Mouse (Mus musculus): ENCODE results near the gene Mgst2.

Gene Mgst2

DNA sequence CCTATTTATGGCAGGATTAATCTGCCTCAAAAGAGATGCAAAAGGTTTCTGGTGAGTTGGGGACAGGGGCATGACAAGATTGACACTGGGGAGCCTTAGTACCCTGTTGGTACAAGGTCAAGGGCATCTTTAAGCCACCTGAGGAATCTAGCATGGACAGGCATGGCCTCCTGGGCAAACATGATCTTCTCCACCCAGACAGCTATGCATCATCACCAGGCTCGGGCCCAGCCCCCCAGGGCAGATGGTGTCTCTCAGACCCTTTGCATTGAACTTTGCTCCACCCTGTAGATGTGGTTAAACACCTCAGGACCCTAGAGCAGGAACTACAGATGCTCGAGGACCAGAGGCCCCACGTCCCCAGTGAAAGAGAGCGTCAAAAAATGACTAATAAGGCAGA is at the start of gene Mgst2:
Gene Mgst2, plus strand, starts transcription at position 301 of the 400 bp plus-strand sequence.
- DNase-seq (ENCODE audit: low spot score in 2 of 2), result no peak

DNA sequence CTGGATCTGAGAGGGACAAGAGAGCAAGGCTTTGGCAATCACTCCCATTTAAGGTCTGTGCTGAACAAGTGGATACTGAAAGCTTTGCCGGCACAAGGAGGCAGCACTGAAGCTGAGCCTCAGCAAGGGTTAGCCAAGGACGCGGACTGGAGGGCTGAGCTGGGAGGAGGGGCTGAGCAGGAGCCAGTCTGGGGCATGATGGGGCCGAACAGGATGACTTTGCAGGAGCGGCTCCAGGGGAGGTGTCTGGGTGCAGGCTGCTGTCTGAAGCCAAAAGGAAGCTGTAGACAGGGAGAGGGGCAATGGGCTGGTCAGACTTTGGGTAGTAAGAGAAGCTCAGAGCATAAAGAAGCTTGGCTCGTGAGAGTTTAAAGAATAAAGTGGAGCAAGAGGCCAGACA is 48.2 kb upstream of the Mgst2 start:
- peak; percentile 23 to 37 for DNase-seq (ENCODE audit: low spot score in 2 of 2)

DNA sequence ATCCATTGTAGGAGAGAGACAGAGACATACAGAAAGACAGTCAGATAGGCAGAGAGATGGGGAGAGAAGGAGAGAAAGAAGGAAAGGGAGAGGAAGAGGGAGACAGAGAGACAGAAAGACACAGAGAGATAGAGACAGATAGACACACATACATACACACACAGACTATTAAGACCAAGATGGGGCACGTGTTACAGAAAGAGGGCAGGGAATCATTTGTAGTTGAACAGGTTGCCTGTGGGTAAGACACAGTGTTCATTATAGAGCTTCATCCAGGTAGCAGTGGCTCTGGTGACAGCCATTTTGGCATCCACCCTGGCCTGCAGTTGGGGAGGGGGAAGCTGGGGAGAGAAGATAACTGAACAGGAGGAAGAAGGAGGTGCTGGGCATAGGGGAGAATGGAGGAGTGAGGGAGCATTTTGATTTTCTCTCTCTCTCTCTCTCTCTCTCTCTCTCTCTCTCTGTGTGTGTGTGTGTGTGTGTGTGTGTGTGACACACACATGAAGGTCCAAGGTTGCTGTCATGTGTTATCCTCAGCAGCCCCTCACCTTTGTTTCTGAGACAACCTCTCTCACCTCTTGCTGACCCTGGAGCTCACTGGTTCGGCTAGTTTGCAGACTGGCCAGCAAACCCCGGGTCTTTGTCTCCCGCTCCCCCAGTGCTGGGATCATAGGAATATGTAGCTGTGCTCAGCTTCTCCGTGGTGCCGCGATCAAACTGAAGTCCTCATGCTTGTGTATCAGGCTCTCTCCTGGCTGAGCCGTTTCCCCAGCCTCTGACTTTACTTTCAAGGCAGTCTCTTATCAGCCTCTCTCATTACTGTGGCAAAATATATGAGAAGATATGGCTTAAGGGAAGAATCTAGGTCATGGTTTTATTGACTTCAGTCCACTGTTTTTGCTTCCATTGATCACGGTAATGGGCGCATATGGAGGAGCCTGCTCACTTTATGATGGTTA is 47.5 kb upstream of the Mgst2 start:
- DNase-seq (ENCODE audit: low spot score in 2 of 2), result no peak

DNA sequence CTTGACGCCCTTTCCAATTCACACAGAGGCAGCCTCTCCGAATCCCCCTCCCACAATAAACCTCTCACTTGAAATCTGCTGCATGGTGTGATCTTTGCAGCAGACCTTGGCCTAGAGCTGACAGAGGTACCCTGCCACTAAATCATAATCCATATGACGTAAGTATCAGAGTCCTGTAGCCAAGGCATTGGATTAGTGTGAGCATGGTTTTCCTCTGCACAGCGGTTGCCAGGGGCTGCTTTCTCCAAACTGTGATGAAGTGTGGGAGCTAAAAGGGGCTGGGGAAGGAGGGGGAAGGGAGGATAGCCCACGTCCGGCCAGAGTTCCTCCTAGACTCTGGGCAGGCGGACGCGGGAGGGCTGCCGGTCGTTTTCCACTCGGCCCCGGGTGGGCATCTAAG is 45.9 kb upstream of the Mgst2 start:
- no peak for DNase-seq (ENCODE audit: low spot score in 2 of 2)

DNA sequence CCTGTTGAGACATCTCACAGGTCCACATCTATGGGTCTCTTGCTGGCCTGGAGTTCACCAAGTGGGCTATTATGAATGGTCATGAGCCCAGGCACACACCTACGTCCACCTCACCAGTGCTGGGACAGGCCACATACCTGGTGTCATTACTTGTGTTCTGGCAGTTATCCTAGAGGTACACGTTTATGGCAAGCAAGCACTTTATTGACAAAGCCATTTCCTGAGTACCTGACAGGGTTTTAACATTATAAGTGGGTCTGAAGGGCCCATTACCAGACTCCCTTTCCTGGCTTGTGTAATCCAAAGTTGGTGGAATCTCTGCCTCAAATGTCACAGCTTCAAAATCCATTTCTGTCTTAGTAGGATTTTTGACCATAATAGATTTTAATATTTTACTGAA is 36.2 kb upstream of the Mgst2 start:
- no peak for DNase-seq (ENCODE audit: low spot score in 2 of 2)

DNA sequence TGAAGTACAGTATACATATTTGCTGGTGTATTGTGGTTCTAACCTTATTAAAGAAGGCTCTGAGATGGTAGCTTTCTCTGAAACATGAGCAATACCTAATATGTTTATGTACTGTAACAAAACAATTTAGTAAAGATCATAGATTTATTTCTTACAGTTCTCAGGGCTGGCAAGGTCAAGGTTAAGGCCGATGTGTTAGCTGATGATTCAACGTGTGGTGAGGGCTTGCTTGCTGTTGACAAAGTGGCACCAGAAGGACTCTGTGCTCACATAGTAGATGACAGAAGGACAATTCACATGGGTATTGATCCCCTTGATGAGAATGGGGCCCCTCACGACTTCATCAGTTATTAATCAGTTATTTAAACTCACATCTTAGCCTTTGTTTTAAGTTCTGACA is 32.4 kb upstream of the Mgst2 start:
- no peak for DNase-seq (ENCODE audit: low spot score in 2 of 2)

DNA sequence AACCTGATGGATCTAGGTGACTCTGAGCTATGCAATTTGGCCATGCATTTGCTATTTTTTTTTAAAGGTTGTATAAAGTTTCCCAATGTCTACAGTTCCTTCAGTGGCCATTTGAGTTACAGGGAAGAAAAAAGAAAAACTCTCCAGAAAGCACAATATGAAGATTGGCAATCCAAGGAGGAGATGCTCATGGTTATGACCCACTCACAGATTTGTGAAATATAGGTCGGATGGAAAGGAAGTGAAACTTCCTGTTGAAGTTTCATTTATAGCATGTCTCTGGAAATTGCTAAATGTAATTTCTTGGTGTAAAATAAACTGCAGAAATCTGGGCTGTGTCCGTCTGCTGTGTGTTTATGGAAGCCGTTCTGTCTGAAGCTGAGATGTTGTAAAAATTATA is 31.2 kb upstream of the Mgst2 start:
- no peak for DNase-seq (ENCODE audit: low spot score in 2 of 2)

DNA sequence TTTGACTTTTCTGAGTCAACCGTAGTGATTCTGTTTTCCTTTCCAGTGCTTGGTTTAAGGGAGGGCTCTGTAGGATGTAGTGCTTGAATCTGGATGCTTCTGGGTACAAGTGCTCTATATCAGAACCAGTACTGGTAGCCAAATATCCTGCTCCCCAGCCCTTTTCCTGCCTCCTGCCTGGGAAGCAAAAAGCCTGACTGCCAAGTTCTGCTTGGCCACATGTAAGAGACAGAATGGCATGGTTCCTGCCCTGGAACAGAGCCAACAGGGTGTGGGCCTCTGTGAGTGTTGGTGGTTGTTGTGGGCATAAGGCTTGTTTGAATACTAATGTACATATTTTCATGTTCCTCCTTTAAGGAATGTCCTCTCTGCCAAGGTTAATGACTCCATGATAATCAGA is 29.4 kb upstream of the Mgst2 start:
- DNase-seq (ENCODE audit: low spot score in 2 of 2), result no peak

DNA sequence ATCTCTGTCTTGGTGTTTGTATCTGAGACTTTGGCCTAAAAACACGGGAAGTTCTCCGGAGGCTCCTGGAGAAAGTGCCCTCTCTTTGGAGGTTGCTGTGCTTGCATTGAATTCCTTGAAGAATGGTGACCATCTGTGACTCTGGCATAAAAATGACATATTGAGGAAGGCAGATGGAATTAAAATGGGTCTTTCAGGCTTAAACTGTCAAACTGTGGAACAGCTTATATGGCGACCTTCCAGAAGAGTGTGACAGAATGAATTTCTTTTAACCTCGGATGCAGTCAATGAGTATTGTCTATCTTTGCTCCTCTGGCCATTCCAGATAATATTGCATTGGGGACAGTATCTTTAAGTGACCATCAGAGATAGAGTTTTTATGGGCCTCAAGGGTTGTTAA is 28.2 kb upstream of the Mgst2 start:
- DNase-seq (ENCODE audit: low spot score in 2 of 2), result no peak

DNA sequence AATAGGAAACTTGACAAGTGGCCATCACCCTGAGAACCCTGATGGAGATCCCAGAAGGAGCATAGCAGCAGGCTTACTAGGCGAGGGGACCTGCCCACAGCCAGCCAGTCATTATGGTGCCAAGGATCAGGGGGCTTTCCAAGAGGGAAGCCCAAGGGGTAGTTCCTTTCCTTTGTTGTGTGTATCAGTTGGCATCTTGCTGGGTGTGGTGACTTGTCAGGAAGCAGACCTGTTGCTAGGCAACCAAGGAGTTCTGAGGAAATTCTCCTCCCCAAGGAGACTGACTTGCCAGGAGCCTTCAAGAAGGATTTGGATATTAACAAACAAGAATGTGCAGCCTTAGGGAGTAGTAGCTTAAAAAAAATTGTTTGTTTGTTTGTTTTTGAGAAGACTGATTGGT is 25.7 kb upstream of the Mgst2 start:
- no peak for DNase-seq (ENCODE audit: low spot score in 2 of 2)

DNA sequence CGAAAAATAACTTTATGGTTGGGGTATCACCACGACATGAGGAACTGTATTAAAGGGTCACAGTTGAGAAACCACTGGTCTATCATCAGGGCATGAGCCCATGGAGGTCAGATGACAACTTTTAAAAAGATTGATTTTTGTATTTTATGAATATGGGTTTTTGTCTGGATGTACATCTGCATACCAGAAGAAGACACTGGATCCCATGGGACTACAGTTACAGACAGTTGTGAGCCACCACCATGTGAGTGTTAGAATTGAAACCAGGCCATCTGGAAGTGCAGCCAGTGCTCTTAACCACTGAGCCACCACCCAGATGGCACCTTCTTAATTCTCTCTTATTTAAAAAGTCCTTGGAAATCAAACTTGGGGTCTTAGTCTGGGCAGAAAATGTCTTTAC is 24.2 kb upstream of the Mgst2 start:
- DNase-seq (ENCODE audit: low spot score in 2 of 2), result no peak

DNA sequence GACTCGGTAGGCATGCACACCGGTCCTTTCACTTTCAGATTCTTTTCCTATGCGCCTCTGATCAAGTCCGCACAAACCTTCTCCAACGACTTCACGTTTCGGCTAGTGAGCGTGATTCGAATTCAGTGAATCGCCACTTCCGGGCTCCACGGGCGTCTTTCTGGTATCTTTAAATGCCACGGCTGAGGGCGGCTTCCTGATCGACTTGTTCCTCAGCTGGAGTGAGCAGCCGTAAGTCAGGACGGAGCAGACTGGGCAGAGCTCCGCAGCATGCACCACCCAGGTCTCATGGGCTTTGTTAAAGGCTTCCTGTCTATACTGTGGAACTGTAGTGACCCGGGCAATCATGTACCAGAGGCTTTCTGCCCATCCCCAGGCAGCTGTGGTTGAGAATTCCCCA is 23.5 kb upstream of the Mgst2 start:
- DNase-seq (ENCODE audit: low spot score in 2 of 2), result peak; percentile 47

DNA sequence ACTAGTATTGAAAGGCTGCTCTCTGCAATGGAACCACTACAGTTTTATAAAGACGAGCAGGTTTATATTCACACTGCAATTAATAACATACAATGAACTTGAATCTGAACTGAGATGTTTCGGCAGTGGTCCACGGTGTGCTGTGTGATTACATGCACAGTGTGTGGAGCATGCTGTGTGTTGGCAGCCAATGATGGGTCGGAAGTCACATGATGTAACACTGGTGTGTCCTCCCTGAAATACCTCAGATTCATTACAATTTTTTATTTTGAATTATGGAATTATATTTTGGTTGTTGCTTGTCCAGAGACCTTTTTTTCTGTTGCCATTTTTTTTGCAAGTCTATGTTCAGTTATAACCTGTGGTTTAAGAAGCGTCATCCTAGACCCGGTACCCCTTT is 22.8 kb upstream of the Mgst2 start:
- no peak for DNase-seq (ENCODE audit: low spot score in 2 of 2)

DNA sequence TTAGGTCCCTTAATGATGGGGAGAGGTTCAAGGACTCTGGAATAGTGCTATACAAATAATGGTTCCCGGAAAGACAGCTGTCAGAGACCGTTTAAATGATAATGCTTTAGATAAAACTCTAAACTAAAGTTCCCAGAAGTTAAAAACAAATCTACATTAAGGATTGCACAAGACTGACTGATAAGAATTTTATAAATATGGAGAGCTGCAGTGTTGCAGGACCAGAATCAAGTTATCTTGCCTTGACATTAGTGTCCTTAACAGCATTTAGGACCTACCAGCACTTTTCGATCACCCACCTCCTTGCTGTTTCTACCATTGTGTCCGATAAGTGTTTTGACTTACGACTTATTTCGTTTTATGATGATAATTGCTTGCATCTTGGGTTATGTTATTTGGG is 21.9 kb upstream of the Mgst2 start:
- no peak for DNase-seq (ENCODE audit: low spot score in 2 of 2)

DNA sequence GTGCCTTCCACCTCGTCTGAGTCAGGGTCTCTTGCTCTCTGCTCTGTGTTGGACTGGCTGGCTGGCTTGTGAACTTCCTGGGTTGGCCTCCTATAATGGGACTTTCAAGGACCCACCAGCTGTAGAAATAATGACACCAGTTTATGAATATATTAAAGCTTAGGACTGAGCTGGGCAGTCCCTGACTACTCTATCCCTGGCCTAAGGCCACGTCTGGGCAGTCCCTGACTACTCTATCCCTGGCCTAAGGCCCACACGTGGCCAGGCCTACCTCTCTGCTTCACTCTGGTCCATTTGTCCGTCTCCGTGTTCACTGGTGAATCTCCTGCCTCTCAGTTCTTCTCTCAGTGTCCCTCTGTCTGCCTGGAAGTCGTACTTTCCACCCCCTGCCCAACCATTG is 14.7 kb upstream of the Mgst2 start:
- no peak for DNase-seq (ENCODE audit: low spot score in 2 of 2)

DNA sequence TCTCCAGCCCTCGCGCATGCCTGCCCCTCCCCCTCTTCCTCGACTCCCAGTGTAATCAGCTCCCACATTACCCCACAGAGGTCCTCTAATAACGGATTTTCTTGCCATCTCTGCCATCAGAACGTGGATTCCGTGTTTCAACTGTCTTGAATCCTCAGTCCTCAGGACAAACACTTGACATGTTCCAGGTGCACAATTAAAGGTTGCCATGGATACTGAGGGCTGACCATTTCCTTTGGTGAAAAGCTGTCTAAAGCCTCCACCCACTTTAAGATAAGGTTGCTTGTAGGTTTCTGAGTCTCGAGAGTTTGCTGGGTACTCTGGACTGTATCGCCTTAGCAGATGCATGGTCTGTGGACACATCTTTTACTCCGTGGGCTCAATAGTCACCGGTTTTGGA is 13.9 kb upstream of the Mgst2 start:
- no peak for DNase-seq (ENCODE audit: low spot score in 2 of 2)

DNA sequence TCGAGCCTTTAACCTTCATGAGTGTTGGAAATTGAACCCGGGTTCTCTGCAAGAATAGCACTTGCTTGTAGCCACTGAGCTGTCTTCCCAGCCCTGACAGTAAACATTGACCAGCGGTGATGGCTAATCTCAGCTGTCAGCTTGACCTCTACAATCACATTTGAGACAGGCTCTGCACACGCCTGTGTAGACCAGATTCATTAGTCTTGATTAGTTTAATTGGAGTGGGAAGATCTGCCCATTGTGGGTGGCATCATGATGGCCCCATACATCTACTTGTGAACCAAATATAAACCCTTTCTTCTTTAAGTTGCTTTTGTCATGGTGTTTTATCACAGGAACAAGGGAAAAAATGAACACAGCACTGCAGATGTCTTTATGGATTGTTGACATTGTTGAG is 12.8 kb upstream of the Mgst2 start:
- DNase-seq (ENCODE audit: low spot score in 2 of 2), result no peak

DNA sequence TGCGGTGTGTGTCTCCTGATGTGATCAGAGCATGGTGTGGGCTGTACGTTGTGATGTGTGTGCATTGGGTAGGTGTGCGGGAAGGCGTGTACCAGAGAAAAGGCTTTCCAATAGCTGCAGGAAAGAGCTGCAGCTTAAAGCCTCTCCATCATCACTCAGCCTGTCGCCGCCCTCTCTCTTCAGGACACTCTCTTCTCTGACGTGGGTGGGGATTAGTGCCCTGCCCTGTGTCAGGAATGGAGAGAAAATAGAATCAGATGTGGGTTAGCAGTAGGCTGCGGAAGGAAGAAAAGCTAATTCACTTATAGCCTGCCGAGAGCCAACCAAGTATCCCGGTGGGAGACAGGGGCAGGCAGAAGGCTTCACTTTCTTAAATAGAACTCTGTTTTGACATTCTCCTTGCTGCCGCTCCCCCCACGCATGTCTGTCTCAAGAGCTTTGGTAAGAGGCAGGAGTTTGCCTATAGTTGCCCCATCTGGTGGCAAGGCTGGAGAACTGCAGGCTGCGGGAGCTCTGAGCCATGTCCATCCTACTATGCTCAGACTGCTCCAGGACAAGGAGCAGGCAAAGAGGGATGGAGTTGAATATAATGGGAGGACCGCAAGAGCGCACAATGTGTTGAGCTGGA is 12.0 kb upstream of the Mgst2 start:
- DNase-seq (ENCODE audit: low spot score in 2 of 2), result peak; percentile 52 to 60

DNA sequence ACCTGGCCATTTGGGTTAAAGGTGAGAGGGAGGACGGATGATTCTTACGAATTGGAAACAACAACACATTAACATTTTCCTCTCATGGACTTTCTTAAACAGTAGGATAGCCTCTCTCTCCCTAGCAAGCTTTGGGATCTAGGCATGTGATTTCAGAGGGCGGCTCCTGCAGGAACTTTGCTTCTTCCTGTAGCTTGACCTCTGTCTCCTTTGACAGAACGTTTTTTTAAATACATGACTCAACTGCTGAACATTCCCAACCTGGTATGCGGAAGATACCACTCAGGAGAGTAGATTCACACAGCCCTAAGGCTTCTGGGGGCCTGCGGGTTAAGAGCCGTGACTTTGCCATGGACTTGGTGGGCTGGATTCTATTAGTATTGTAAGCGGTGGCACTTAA is 10.7 kb upstream of the Mgst2 start:
- no peak for DNase-seq (ENCODE audit: low spot score in 2 of 2)

DNA sequence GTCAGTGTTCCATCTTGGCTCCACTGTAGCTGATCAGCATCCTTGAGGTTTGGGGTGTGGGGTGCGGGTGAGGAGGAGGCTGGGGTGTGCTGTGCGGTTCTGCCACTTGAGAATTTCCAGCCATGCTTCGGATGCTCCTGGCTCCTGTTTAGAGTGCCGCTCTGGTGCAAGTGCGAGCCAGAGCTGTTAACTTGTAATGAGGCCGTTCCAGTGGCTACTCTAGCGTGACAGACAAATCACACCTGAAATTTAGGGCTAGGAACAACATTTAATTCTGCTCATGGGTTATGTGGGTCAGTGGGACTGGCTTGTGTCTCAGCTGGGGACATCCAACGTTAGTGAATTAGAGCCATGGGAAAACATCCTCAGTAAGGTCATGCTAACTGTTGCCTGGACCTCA is 10.2 kb upstream of the Mgst2 start:
- no peak for DNase-seq (ENCODE audit: low spot score in 2 of 2)

DNA sequence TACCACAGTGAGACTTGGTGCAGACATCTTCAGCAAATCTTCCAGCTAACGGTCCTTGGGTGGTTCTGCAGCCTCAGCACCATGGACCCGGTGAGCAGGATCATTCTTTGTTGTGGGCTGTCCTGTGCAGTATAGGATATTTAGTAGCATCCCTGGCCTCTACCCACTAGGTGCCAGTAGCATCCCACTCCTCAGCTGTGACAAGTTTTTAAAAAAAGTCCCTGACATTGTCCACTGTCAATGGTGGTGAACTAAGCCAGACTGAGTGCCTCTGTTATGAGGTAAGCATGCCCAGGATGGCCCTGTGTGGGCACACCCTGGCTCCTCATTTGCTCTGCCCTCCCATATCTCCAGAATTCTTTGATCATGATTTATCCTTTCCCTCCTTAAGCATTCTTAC is 9.0 kb upstream of the Mgst2 start:
- no peak for DNase-seq (ENCODE audit: low spot score in 2 of 2)

DNA sequence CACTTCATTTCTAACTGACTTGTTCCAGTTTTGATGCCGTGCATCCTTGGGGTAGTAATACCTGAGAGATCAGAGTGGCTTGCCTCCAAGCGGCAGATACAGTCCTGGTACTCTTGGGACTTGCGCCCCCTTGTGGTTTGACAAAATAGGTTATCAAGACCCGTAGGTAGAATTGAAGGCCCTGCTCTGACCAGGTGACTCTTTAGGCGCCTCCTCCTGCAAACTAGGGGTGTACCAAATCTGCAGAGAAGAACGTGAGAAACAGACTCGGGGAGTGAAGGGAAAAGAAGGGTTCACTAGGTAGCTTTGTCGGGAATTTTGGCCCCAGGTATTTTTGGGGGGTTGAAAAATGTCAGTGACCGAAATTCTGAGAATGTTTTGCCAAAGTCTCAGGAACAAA is 7.9 kb upstream of the Mgst2 start:
- peak; percentile 82 to 88 for DNase-seq (ENCODE audit: low spot score in 2 of 2)

DNA sequence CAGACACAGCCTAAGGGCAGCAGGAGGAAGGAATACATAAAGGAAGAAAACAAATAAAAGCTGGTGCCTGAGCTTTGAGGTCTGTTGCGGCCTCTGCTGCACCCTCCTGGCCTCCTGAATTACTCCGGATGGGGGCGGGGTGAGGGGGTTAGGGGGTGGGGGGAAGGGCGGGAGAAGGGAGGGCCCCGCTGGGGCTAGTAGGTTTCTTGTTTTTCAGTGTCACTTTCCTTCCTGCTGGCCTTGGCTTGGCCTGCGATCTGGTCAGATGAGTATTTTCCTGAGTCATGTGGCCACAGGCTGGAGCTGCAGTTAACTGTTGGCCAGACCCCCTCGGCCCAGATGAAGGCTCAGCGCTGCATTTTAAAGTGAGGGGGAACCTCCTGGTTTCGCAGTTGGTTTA is 7.5 kb upstream of the Mgst2 start:
- peak; percentile 30 to 42 for DNase-seq (ENCODE audit: low spot score in 2 of 2)

Measured in spleen, postnatal 36 days (tissue).